Mouse (Mus musculus): Measurements from ENCODE around the gene Rpl11.
"Not testable (repeated sequence)": the region's sequence is repeated elsewhere in the genome, so short reads cannot be mapped to it uniquely, and the experiment has no call there.

The Rpl11 gene

GRCm38 (mm10) chr4:136069954-136070353 is 16.7 kb upstream of the Rpl11 start:
- peak; percentile 86 for DNase-seq

GRCm38 (mm10) chr4:136069313-136069712 is 16.1 kb upstream of the Rpl11 start:
- DNase-seq: no peak

GRCm38 (mm10) chr4:136063143-136063542 is 9.9 kb upstream of the Rpl11 start:
- no peak for DNase-seq

GRCm38 (mm10) chr4:136059800-136060488 is 6.7 kb upstream of the Rpl11 start:
- DNase-seq: not testable (repeated sequence)

- no peak for DNase-seq
Observed at GRCm38 (mm10) chr4:136057916-136058315, 4.7 kb upstream of the Rpl11 start.

- no peak for DNase-seq
Observed at GRCm38 (mm10) chr4:136056030-136056429, 2.8 kb upstream of the Rpl11 start.

GRCm38 (mm10) chr4:136053843-136054242 is 615 bp upstream of the Rpl11 start:
- DNase-seq: no peak

GRCm38 (mm10) chr4:136052534-136053246 is 538 bp downstream of the Rpl11 start:
- no peak for DNase-seq

- no peak for DNase-seq
Observed at GRCm38 (mm10) chr4:136052060-136052459, 1.2 kb downstream of the Rpl11 start.

- no peak for DNase-seq
Observed at GRCm38 (mm10) chr4:136050226-136050625, 3.0 kb downstream of the Rpl11 start.

- DNase-seq: no peak
Observed at GRCm38 (mm10) chr4:136048291-136049032, 4.8 kb downstream of the Rpl11 start.

GRCm38 (mm10) chr4:136047626-136048025 is 5.6 kb downstream of the Rpl11 start:
- DNase-seq: no peak

GRCm38 (mm10) chr4:136046888-136047287 is 6.3 kb downstream of the Rpl11 start:
- DNase-seq: no peak

GRCm38 (mm10) chr4:136045091-136045490 is 8.1 kb downstream of the Rpl11 start:
- no peak for DNase-seq

GRCm38 (mm10) chr4:136043784-136044400 is 9.3 kb downstream of the Rpl11 start:
- DNase-seq: no peak

GRCm38 (mm10) chr4:136035078-136035477 is 18.1 kb downstream of the Rpl11 start:
- DNase-seq: no peak

GRCm38 (mm10) chr4:136033231-136033630 is 20.0 kb downstream of the Rpl11 start:
- DNase-seq: no peak

GRCm38 (mm10) chr4:136030968-136031909 is 22.0 kb downstream of the Rpl11 start:
- peak; percentile 49 for DNase-seq

GRCm38 (mm10) chr4:136028689-136029088 is 24.5 kb downstream of the Rpl11 start:
- no peak for DNase-seq

GRCm38 (mm10) chr4:136028132-136028564 is 25.1 kb downstream of the Rpl11 start:
- no peak for DNase-seq

GRCm38 (mm10) chr4:136027416-136028131 is 25.7 kb downstream of the Rpl11 start:
- peak; percentile 51 for DNase-seq

Measured in kidney, adult 9 months (tissue).